Mouse (Mus musculus): ENCODE results near the gene Ripor3. TPM values are rescaled to one million over a fixed set of nuclear protein-coding genes. Genes with fewer than 3 reads are reported as not detected.

Gene Ripor3
- polyA plus RNA-seq, 1 experiment from 2014 or later = 2.0 TPM

DNA sequence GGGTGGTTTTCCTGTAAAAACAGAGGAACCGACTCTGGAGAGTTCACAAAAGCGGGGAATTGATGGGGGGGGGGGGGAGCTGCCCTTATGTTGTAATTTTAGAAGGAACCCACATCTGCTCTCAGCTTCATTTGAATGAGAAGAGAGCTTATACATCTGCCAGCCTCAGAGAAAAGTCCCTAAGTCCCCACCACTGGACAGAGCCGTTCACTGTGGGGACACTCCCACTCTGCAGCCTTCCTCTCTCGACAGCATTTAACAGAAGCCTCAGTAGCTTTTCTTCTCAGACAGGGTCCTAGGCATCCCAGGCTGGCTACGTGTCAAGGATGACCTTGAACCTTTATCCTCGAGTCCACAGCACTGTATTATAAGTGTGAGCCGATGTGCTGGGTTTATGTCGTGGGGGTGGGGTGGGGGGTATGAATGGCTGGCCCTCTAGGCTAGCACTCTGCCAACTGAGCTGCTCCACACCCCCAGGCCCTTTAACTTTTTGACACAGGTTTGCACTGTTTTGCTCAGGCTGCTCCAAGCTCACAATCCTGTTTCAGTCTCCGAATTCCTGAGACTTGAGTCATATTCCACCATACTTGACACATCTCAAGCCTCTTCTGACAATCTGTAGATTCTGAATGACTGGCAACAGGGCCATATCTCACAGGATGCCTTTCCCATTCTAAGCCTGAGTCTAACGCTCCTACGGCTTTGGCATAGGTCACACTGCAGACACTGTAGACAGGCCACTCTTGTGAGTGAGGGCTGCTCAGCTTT, 70.6 kb downstream of the Ripor3 start:
- 41% methylated on average over 11 of the region's 11 CpGs for WGBS
- TF ChIP-seq CTCF (IDR thresholded peaks at IDR 0.05; ENCODE audit: low read depth) = no peak
- ATAC-seq (ENCODE audit: insufficient read depth) (no peak), DNase-seq (peak; percentile 28)
- no peaks in the 10 kb centered on the region for H3K9me3 ChIP-seq (ENCODE audit: low read depth, low read length)
- no peak overlapping the region for H3K4me2 ChIP-seq
- H3K4me1 ChIP-seq (ENCODE audit: insufficient read depth) = peaks cover 23% of the 10 kb centered on the region
- H3K9ac ChIP-seq = no peak overlapping the region
- H3K27me3 ChIP-seq (ENCODE audit: insufficient read depth, low read length) = no peaks in the 10 kb centered on the region
- no peak overlapping the region for H3K4me3 ChIP-seq (ENCODE audit: low read depth, low read length)
- H3K36me3 ChIP-seq (ENCODE audit: insufficient read depth) = 0 out of 2 replicates have a peak, but pooled peaks cover 4% of the 10 kb centered on the region
- peak overlapping the region; percentile 36; the same call in 1 of the 2 replicates for H3K27ac ChIP-seq (ENCODE audit: low read depth)

GRCm38 (mm10) chr2:167939204-167939603, 71.2 kb downstream of the Ripor3 start:
- DNase-seq = no peak

GRCm38 (mm10) chr2:167938786-167939185, 71.6 kb downstream of the Ripor3 start:
- no peak for DNase-seq
- no peak for TF ChIP-seq CTCF (IDR thresholded peaks at IDR 0.05; ENCODE audit: low read depth)
- H3K4me3 ChIP-seq (ENCODE audit: low read depth, low read length) = no peak overlapping the region
- WGBS = 64% methylated on average over 3 of the region's 3 CpGs
- H3K4me2 ChIP-seq = no peak overlapping the region
- H3K9me3 ChIP-seq (ENCODE audit: low read depth, low read length) = no peaks in the 10 kb centered on the region
- H3K9ac ChIP-seq = no peak overlapping the region
- no peak for ATAC-seq (ENCODE audit: insufficient read depth)
- peaks cover 23% of the 10 kb centered on the region for H3K4me1 ChIP-seq (ENCODE audit: insufficient read depth)
- H3K27me3 ChIP-seq (ENCODE audit: insufficient read depth, low read length) = no peaks in the 10 kb centered on the region
- H3K36me3 ChIP-seq (ENCODE audit: insufficient read depth) = 0 out of 2 replicates have a peak, but pooled peaks cover 4% of the 10 kb centered on the region
- no peak overlapping the region for H3K27ac ChIP-seq (ENCODE audit: low read depth)

More at GRCm38 (mm10) chr2:167939204-167939603, 71.2 kb downstream of the Ripor3 start:
- Histone ChIP-seq H3K36me3 (ENCODE audit: insufficient read depth) (0 out of 2 replicates have a peak, but pooled peaks cover 4% of the 10 kb centered on the region), H3K27me3 (ENCODE audit: insufficient read depth, low read length) (no peaks in the 10 kb centered on the region), H3K4me1 (ENCODE audit: insufficient read depth) (peaks cover 23% of the 10 kb centered on the region), H3K9ac (no peak overlapping the region), H3K27ac (ENCODE audit: low read depth) (no peak overlapping the region), H3K4me2 (no peak overlapping the region), H3K9me3 (ENCODE audit: low read depth, low read length) (no peaks in the 10 kb centered on the region), H3K4me3 (ENCODE audit: low read depth, low read length) (no peak overlapping the region)
- TF ChIP-seq CTCF (IDR thresholded peaks at IDR 0.05; ENCODE audit: low read depth) = no peak
- ATAC-seq (ENCODE audit: insufficient read depth) = no peak
- 54% methylated on average over 4 of the region's 4 CpGs for WGBS

GRCm38 (mm10) chr2:167935956-167936355, 74.5 kb downstream of the Ripor3 start:
- no peak overlapping the region for H3K4me3 ChIP-seq (ENCODE audit: low read depth, low read length)
- no peak for DNase-seq
- TF ChIP-seq CTCF (IDR thresholded peaks at IDR 0.05; ENCODE audit: low read depth) = no peak
- H3K9me3 ChIP-seq (ENCODE audit: low read depth, low read length) = no peaks in the 10 kb centered on the region
- 0 out of 2 replicates have a peak, but pooled peaks cover 4% of the 10 kb centered on the region for H3K4me1 ChIP-seq (ENCODE audit: insufficient read depth)
- no peak overlapping the region for H3K27ac ChIP-seq (ENCODE audit: low read depth)
- no peak overlapping the region for H3K4me2 ChIP-seq
- 84% methylated on average over 3 of the region's 3 CpGs for WGBS
- H3K27me3 ChIP-seq (ENCODE audit: insufficient read depth, low read length) = no peaks in the 10 kb centered on the region
- no peak for ATAC-seq (ENCODE audit: insufficient read depth)
- H3K36me3 ChIP-seq (ENCODE audit: insufficient read depth) = 0 out of 2 replicates have a peak, but pooled peaks cover 4% of the 10 kb centered on the region
- no peak overlapping the region for H3K9ac ChIP-seq

DNA sequence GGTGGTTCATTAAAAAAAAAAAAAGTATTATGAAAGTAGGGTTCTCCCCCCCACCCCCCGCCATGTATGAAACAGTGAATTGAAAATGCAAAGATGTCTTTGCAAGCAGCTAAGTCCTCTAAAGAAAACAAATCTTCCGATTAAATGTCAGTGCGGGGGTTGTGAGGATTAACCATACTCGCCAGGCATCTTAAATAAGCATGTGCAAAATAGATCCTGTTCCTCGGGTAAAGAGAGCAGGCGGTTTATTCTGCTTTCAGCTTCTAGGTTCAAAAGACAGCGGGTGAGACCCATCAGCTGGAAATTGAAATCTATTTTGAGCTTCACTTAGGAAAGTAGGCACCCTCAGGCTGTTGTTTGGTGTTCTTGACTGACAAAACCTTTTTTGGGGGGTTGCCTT, 77.0 kb downstream of the Ripor3 start:
- Histone ChIP-seq H3K9ac (peak overlapping the region; percentile 90; the same call in 1 of the 2 replicates), H3K9me3 (ENCODE audit: low read depth, low read length) (no peaks in the 10 kb centered on the region), H3K27me3 (ENCODE audit: insufficient read depth, low read length) (no peaks in the 10 kb centered on the region), H3K4me1 (ENCODE audit: insufficient read depth) (0 out of 2 replicates have a peak, but pooled peaks cover 4% of the 10 kb centered on the region), H3K36me3 (ENCODE audit: insufficient read depth) (0 out of 2 replicates have a peak, but pooled peaks cover 4% of the 10 kb centered on the region), H3K4me2 (peak overlapping the region; percentile 90), H3K27ac (ENCODE audit: low read depth) (no peak overlapping the region), H3K4me3 (ENCODE audit: low read depth, low read length) (peak overlapping the region; percentile 92)
- ATAC-seq (ENCODE audit: insufficient read depth) = no peak
- WGBS = 35% methylated on average over 7 of the region's 7 CpGs
- TF ChIP-seq CTCF (IDR thresholded peaks at IDR 0.05; ENCODE audit: low read depth) = no peak
- DNase-seq = no peak

DNA sequence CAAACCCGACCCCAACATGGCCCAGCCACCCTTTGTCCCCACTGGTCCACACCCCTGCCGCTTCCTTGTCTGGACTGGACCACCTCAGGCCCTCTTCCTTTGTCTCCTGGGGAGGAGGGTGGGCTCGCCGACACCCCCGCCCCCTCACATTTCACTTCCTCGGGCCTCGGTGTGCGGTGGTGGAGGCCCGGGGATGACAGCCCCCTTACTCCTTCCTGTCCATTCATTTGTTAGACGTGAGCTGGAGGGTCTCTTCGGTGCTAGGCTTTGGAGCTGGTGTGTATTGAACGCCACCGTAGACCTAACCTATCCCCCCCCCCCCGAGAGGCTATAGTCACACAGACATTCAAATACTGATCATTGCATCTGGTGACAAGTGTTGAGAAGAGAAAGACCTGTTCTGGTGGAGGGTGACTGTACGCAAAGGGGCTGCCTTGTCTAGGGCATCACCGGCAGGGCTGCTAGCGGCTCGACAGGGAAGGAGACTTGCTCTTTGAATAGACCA, 77.6 kb downstream of the Ripor3 start:
- Histone ChIP-seq H3K9me3 (ENCODE audit: low read depth, low read length) (no peaks in the 10 kb centered on the region), H3K27ac (ENCODE audit: low read depth) (no peak overlapping the region), H3K27me3 (ENCODE audit: insufficient read depth, low read length) (no peaks in the 10 kb centered on the region), H3K9ac (peak overlapping the region; percentile 90), H3K36me3 (ENCODE audit: insufficient read depth) (0 out of 2 replicates have a peak, but pooled peaks cover 4% of the 10 kb centered on the region), H3K4me1 (ENCODE audit: insufficient read depth) (peaks cover 5% of the 10 kb centered on the region; the same call in 1 of the 2 replicates), H3K4me3 (ENCODE audit: low read depth, low read length) (peak overlapping the region; percentile 92), H3K4me2 (peak overlapping the region; percentile 90)
- DNase-seq (no peak), ATAC-seq (ENCODE audit: insufficient read depth) (peak; percentile 47)
- no peak for TF ChIP-seq CTCF (IDR thresholded peaks at IDR 0.05; ENCODE audit: low read depth)
- 0% methylated on average over 18 of the region's 18 CpGs for WGBS

Measured in lung, embryonic 14.5 days (tissue).